Mouse (Mus musculus) lung, postnatal 0 days (tissue): ENCODE measurements around the gene Hhat.

ENCODE experiments used
- CTCF ChIP-seq: IDR thresholded peaks from 2 replicates; pipeline ENCODE4 v1.5.1; 2016; ENCODE audit warnings: antibody characterized with exemption, mild to moderate bottlenecking
- EP300 ChIP-seq: IDR thresholded peaks from 2 replicates; pipeline ENCODE4 v1.6.1; 2016; ENCODE audit warnings: antibody characterized with exemption, mild to moderate bottlenecking, control low read depth

GRCm38 (mm10) chr1:192815789-192816188 lies 44.8 kb upstream of the Hhat start:
- TF ChIP-seq CTCF (no peak), EP300 (no peak)
